Mouse (Mus musculus) CH12.LX (cell line): ENCODE data around the gene Trnt1. TPM values are rescaled to one million over a fixed set of nuclear protein-coding genes. Genes with fewer than 3 reads are reported as not detected.
A peak's percentile ranks its signal among the peaks of the same experiment; 100 is the strongest.

Experiments used
- DNase-seq: peaks from one replicate; pipeline ENCODE4 v3.0.0-alpha.2; 2013; ENCODE audit errors: extremely low read depth
- H3K27ac ChIP-seq: 2 replicates; pipeline ENCODE4 v1.5.1; 2012; ENCODE audit warnings: low read depth, mild to moderate bottlenecking, control low read depth, moderate library complexity; ENCODE audit not compliant: insufficient read depth
- H3K27me3 ChIP-seq: replicated peaks from 2 replicates; pipeline ENCODE3; 2012; ENCODE audit warnings: inconsistent platforms
- H3K36me3 ChIP-seq, 2 experiments: replicated peaks in 1 of 2; 2 replicates each; pipeline versions ENCODE3 to v1.6.1; 2012; ENCODE audit warnings: inconsistent platforms in 1 of 2, low read length in 1 of 2, mild to moderate bottlenecking in 1 of 2, mixed read lengths in 1 of 2, moderate library complexity in 1 of 2; ENCODE audit not compliant: control insufficient read depth in 1 of 2, insufficient read depth in 1 of 2
- H3K4me1 ChIP-seq, 2 experiments: 2 replicates each; pipeline ENCODE4 v1.6.1; 2012; ENCODE audit warnings: inconsistent platforms in 1 of 2, moderate library complexity in 1 of 2; ENCODE audit not compliant: insufficient read depth in 2 of 2, control insufficient read depth in 1 of 2
- H3K4me2 ChIP-seq: 2 replicates; pipeline ENCODE4 v1.6.1; 2012; ENCODE audit warnings: low read depth, mild to moderate bottlenecking, control low read depth; ENCODE audit not compliant: poor library complexity, insufficient read depth, severe bottlenecking
- H3K4me3 ChIP-seq, 3 experiments: fragments of 150-350 bp in 1 of 3; sonication (generic) in 1 of 3; replicated peaks in 1 of 3; 2 replicates each; pipeline versions ENCODE3 to v1.5.1; 2011 to 2012; ENCODE audit warnings: low read depth in 2 of 3, low read length in 2 of 3, mild to moderate bottlenecking in 2 of 3, moderate library complexity in 2 of 3, control low read depth in 1 of 3, improper control_type of control experiment in 1 of 3, inconsistent platforms in 1 of 3, mixed read lengths in 1 of 3; ENCODE audit not compliant: poor library complexity in 1 of 3
- H3K79me2 ChIP-seq: replicated peaks from 2 replicates; pipeline ENCODE4 v1.6.1; 2012; ENCODE audit warnings: mild to moderate bottlenecking, moderate library complexity; ENCODE audit not compliant: control insufficient read depth, poor library complexity, insufficient read depth, severe bottlenecking; ENCODE audit errors: extremely low read depth
- H3K9ac ChIP-seq: 2 replicates; pipeline ENCODE4 v1.6.1; 2012; ENCODE audit warnings: low read depth, mild to moderate bottlenecking, control low read depth, moderate library complexity; ENCODE audit not compliant: insufficient read depth
- H3K9me3 ChIP-seq: replicated peaks from 2 replicates; pipeline ENCODE3; 2012; ENCODE audit warnings: low read length, inconsistent platforms, mixed read lengths
- BHLHE40 ChIP-seq: IDR thresholded peaks from 2 replicates; pipeline ENCODE4 v1.6.1; 2011; ENCODE audit warnings: mild to moderate bottlenecking, low read depth, low read length, improper control_type of control experiment
- CHD1 ChIP-seq: IDR thresholded peaks from 2 replicates; pipeline ENCODE4 v1.6.1; 2012; ENCODE audit warnings: low read depth, low read length, improper control_type of control experiment, inconsistent platforms
- CHD2 ChIP-seq: IDR thresholded peaks from 2 replicates; pipeline ENCODE4 v1.6.1; 2011; ENCODE audit warnings: low read length, improper control_type of control experiment
- CTCF ChIP-seq, 2 experiments: IDR thresholded peaks in 1 of 2; conservative IDR thresholded peaks in 1 of 2; 2 replicates each; pipeline ENCODE4 v1.5.1; 2011 to 2012; ENCODE audit warnings: low read depth in 2 of 2, low read length in 2 of 2, improper control_type of control experiment in 1 of 2, inconsistent platforms in 1 of 2, mild to moderate bottlenecking in 1 of 2, moderate library complexity in 1 of 2
- E2F4 ChIP-seq: IDR thresholded peaks from 2 replicates; pipeline ENCODE4 v1.6.1; 2011; ENCODE audit warnings: low read depth, low read length, improper control_type of control experiment; ENCODE audit not compliant: insufficient replicate concordance
- ELF1 ChIP-seq: IDR thresholded peaks from 2 replicates; pipeline ENCODE4 v1.6.1; 2014; ENCODE audit warnings: low read depth, mild to moderate bottlenecking, inconsistent platforms, low read length, improper control_type of control experiment
- EP300 ChIP-seq: IDR thresholded peaks from 2 replicates; pipeline ENCODE4 v1.6.1; 2011; ENCODE audit warnings: low read length, improper control_type of control experiment
- ETS1 ChIP-seq: conservative IDR thresholded peaks from 2 replicates; pipeline ENCODE4 v1.6.1; 2012; ENCODE audit warnings: low read depth, mild to moderate bottlenecking, inconsistent platforms, low read length, improper control_type of control experiment, moderate library complexity
- GABPA ChIP-seq: IDR thresholded peaks from 2 replicates; pipeline ENCODE4 v1.6.1; 2012; ENCODE audit warnings: low read depth, low read length, improper control_type of control experiment, inconsistent platforms; ENCODE audit not compliant: insufficient replicate concordance
- HCFC1 ChIP-seq: IDR thresholded peaks from 2 replicates; pipeline ENCODE4 v1.6.1; 2012; ENCODE audit warnings: low read depth, mild to moderate bottlenecking, inconsistent platforms, low read length, improper control_type of control experiment
- IRF4 ChIP-seq: IDR thresholded peaks from 2 replicates; pipeline ENCODE4 v1.6.1; 2014; ENCODE audit warnings: low read depth, mild to moderate bottlenecking, inconsistent platforms, low read length, improper control_type of control experiment
- JUN ChIP-seq: IDR thresholded peaks from 2 replicates; pipeline ENCODE4 v1.6.1; 2011; ENCODE audit warnings: low read depth, mild to moderate bottlenecking, low read length, improper control_type of control experiment, moderate library complexity; ENCODE audit not compliant: insufficient read depth
- JUND ChIP-seq: conservative IDR thresholded peaks from 2 replicates; pipeline ENCODE4 v1.6.1; 2011; ENCODE audit warnings: low read depth, low read length, improper control_type of control experiment
- KAT2A ChIP-seq: IDR thresholded peaks from 2 replicates; pipeline ENCODE4 v1.6.1; 2012; ENCODE audit warnings: low read length, improper control_type of control experiment, inconsistent platforms; ENCODE audit not compliant: insufficient replicate concordance
- MAFK ChIP-seq: IDR thresholded peaks from 2 replicates; pipeline ENCODE4 v1.6.1; 2011; ENCODE audit warnings: low read length, improper control_type of control experiment; ENCODE audit not compliant: insufficient replicate concordance
- MAX ChIP-seq: IDR thresholded peaks from 2 replicates; pipeline ENCODE4 v1.6.1; 2011; ENCODE audit warnings: low read length, improper control_type of control experiment
- MAZ ChIP-seq: IDR thresholded peaks from 2 replicates; pipeline ENCODE4 v1.6.1; 2012; ENCODE audit warnings: low read depth, mild to moderate bottlenecking, inconsistent platforms, low read length, improper control_type of control experiment, moderate library complexity
- MEF2A ChIP-seq: IDR thresholded peaks from 2 replicates; pipeline ENCODE4 v1.6.1; 2014; ENCODE audit warnings: low read depth, mild to moderate bottlenecking, inconsistent platforms, low read length, improper control_type of control experiment, borderline replicate concordance
- MXI1 ChIP-seq: IDR thresholded peaks from 2 replicates; pipeline ENCODE4 v1.6.1; 2011; ENCODE audit warnings: mild to moderate bottlenecking, low read depth, low read length, improper control_type of control experiment
- MYC ChIP-seq: IDR thresholded peaks from 2 replicates; pipeline ENCODE4 v1.6.1; 2011; ENCODE audit warnings: low read depth, mild to moderate bottlenecking, improper control_type of control experiment, low read length
- NELFE ChIP-seq: IDR thresholded peaks from 2 replicates; pipeline ENCODE4 v1.6.1; 2011; ENCODE audit warnings: low read depth, low read length, improper control_type of control experiment
- NRF1 ChIP-seq: IDR thresholded peaks from 2 replicates; pipeline ENCODE4 v1.6.1; 2014; ENCODE audit warnings: low read depth, mild to moderate bottlenecking, inconsistent platforms, low read length, improper control_type of control experiment, moderate library complexity
- PAX5 ChIP-seq: IDR thresholded peaks from 2 replicates; pipeline ENCODE4 v1.6.1; 2012; ENCODE audit warnings: low read length, inconsistent platforms, mixed read lengths
- POLR2A ChIP-seq: IDR thresholded peaks from 2 replicates; pipeline ENCODE4 v1.6.1; 2011; ENCODE audit warnings: low read depth, mild to moderate bottlenecking, improper control_type of control experiment, low read length
- POLR2AphosphoS2 ChIP-seq: IDR thresholded peaks from 2 replicates; pipeline ENCODE4 v1.6.1; 2011; ENCODE audit warnings: low read depth, low read length, improper control_type of control experiment
- RAD21 ChIP-seq: IDR thresholded peaks from 2 replicates; pipeline ENCODE4 v1.6.1; 2011; ENCODE audit warnings: low read depth, mild to moderate bottlenecking, low read length, improper control_type of control experiment, moderate library complexity
- RCOR1 ChIP-seq: conservative IDR thresholded peaks from 2 replicates; pipeline ENCODE4 v1.6.1; 2012; ENCODE audit warnings: low read depth, mild to moderate bottlenecking, inconsistent platforms, low read length, improper control_type of control experiment
- SIN3A ChIP-seq: IDR thresholded peaks from 2 replicates; pipeline ENCODE4 v1.6.1; 2012; ENCODE audit warnings: low read length, improper control_type of control experiment, inconsistent platforms
- SMC3 ChIP-seq: IDR thresholded peaks from 2 replicates; pipeline ENCODE4 v1.6.1; 2011; ENCODE audit warnings: low read depth, low read length, improper control_type of control experiment
- TBP ChIP-seq: conservative IDR thresholded peaks from 2 replicates; pipeline ENCODE4 v1.6.1; 2011; ENCODE audit warnings: low read depth, low read length, improper control_type of control experiment
- TCF12 ChIP-seq: IDR thresholded peaks from 2 replicates; pipeline ENCODE4 v1.6.1; 2014; ENCODE audit warnings: low read depth, mild to moderate bottlenecking, inconsistent platforms, low read length, improper control_type of control experiment
- UBTF ChIP-seq: IDR thresholded peaks from 2 replicates; pipeline ENCODE4 v1.6.1; 2012; ENCODE audit warnings: low read depth, mild to moderate bottlenecking, inconsistent platforms, low read length, improper control_type of control experiment, moderate library complexity
- USF1 ChIP-seq: IDR thresholded peaks from 2 replicates; pipeline ENCODE4 v1.6.1; 2014; ENCODE audit warnings: low read depth, mild to moderate bottlenecking, inconsistent platforms, low read length, improper control_type of control experiment
- USF2 ChIP-seq: conservative IDR thresholded peaks from 2 replicates; pipeline ENCODE4 v1.6.1; 2011; ENCODE audit warnings: low read depth, low read length, improper control_type of control experiment
- ZC3H11A ChIP-seq: IDR thresholded peaks from 2 replicates; pipeline ENCODE4 v1.6.1; 2012; ENCODE audit warnings: low read depth, mild to moderate bottlenecking, inconsistent platforms, low read length, improper control_type of control experiment
- ZKSCAN1 ChIP-seq: IDR thresholded peaks from 2 replicates; pipeline ENCODE4 v1.6.1; 2012; ENCODE audit warnings: low read depth, inconsistent platforms, low read length, improper control_type of control experiment, borderline replicate concordance
- ZMIZ1 ChIP-seq: IDR thresholded peaks from 2 replicates; pipeline ENCODE4 v1.6.1; 2012; ENCODE audit warnings: low read depth, mild to moderate bottlenecking, inconsistent platforms, low read length, improper control_type of control experiment
- ZNF384 ChIP-seq: IDR thresholded peaks from 2 replicates; pipeline ENCODE4 v1.6.1; 2012; ENCODE audit warnings: low read depth, low read length, improper control_type of control experiment, inconsistent platforms
- dilution Hi-C: fragments of 300-500 bp; cut with MboI; formaldehyde crosslinking; loops from 2 replicates; pipeline ENCODE4 v1.14.3; 2020; ENCODE audit warnings: low sequenced_read_pairs; ENCODE audit not compliant: extremely low pct_unique_long_range_greater_than_20kb, extremely low pct_ligation_motif_present
- in situ Hi-C: fragments of 300-500 bp; cut with MboI; formaldehyde crosslinking; loops from 3 replicates; pipeline ENCODE4 v1.14.3; 2019; ENCODE audit warnings: low sequenced_read_pairs, low pct_ligation_motif_present, low pct_unique_long_range_greater_than_20kb, mixed read lengths
- polyA plus RNA-seq: library from polyadenylated mRNA; unstranded; fragments of >175 nt; gene quantifications from 2 replicates; pipeline ENCODE4 v1.2.1, GENCODE M21; 2012; ENCODE audit warnings: low read depth; ENCODE audit not compliant: insufficient read length
- total RNA-seq, 2 experiments: library from RNA; depleted of rRNA; stranded (reverse); fragments of 300-350 nt in 1 of 2; fragments of >200 nt in 1 of 2; gene quantifications; 2 replicates each; pipeline ENCODE4 v1.2.3; 2012 to 2014

Trnt1 gene
- total and polyA plus RNA-seq, 3 experiments = 106 to 239 (median 159) TPM

DNA sequence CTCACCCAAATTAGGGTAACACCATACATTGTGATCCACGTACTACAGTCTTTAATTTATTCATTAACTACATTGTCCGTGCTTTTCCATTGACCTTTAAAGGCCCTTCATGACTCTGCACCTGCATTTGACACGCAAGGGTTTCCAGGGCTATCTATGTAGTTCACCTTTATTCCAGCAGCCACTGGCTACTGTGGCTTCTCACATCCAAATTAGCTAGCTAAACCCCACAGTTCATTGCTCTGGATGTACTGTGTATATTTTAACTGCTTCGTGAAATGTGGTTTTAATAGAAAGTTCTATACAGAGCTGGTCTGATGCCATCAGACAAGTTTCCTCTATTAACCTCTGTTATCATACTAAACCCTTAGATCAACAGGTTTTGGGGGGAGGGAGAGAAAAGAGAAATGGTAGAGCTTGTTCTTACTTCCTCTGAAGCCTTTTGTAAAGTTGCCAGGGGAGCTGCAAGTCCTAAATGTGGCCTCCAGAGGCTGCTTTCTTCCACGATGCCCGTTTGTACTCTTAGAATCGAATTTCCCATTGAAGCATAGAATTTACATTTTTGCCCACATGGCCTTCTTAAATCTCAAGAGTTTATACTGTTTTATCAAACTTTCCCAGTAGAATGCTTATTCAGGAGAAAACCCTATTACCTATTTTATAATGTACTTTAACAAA lies 25.2 kb upstream of the Trnt1 start:
- dilution Hi-C loops = no loop called here
- peaks cover 14 to 50% of the 10 kb centered on the region in 2 experiments; a peak in 3 of 4 replicates for H3K4me1 ChIP-seq
- H3K27ac ChIP-seq = peak overlapping the region; percentile 82
- no peaks in the 10 kb centered on the region for H3K9me3 ChIP-seq
- in situ Hi-C loops = loop anchor here (5.0 kb wide), 1 partner anchor 34 kb away; no protein-coding TSS in a partner anchor
- peak; percentile 85 for DNase-seq
- no peak for TF ChIP-seq PAX5
- TF ChIP-seq KAT2A = no peak
- TF ChIP-seq NRF1 = no peak
- TF ChIP-seq MAX = peak; percentile 81
- peak; percentile 42; the same call in 1 of the 2 replicates for TF ChIP-seq POLR2AphosphoS2
- no peak for TF ChIP-seq JUN
- peak; percentile 89 for TF ChIP-seq CHD1
- no peak for TF ChIP-seq USF2
- peak; percentile 60; the same call in 1 of the 2 replicates for TF ChIP-seq NELFE
- peak; percentile 46; the same call in 1 of the 2 replicates for TF ChIP-seq CHD2
- TF ChIP-seq GABPA = no peak
- TF ChIP-seq EP300 = peak; percentile 63
- peak; percentile 58 for TF ChIP-seq TBP
- no peak; the same call in 1 of the 2 replicates for TF ChIP-seq POLR2A
- peak; percentile 42; the same call in 1 of the 2 replicates for TF ChIP-seq HCFC1
- peak; percentile 78 for TF ChIP-seq RAD21
- TF ChIP-seq MYC = peak; percentile 93
- no peak for TF ChIP-seq E2F4
- TF ChIP-seq IRF4 = peak; percentile 58
- no peak for TF ChIP-seq MAZ
- TF ChIP-seq ELF1 = 0 out of 2 replicates have a peak, but pooled peaks have one; percentile 35
- peak; percentile 96 for TF ChIP-seq SIN3A
- peak; percentile 67 for TF ChIP-seq MXI1
- TF ChIP-seq RCOR1 = peak; percentile 74; the same call in 1 of the 2 replicates
- TF ChIP-seq ZNF384 = no peak
- no peak for TF ChIP-seq ZMIZ1
- TF ChIP-seq USF1 = no peak
- TF ChIP-seq ZKSCAN1 = no peak
- TF ChIP-seq MEF2A = peak; percentile 58; the same call in 1 of the 2 replicates
- TF ChIP-seq ZC3H11A = peak; percentile 1; the same call in 1 of the 2 replicates
- TF ChIP-seq TCF12 = peak; percentile 63; the same call in 1 of the 2 replicates
- peak; percentile 33; the same call in 1 of the 2 replicates for TF ChIP-seq MAFK
- TF ChIP-seq CTCF (conservative IDR thresholded peaks at IDR 0.05 in 1 of 2, IDR thresholded peaks at IDR 0.05 in 1 of 2; ENCODE audit: low read depth in 2 of 2, low read length in 2 of 2) = peak in 1 of 2 experiments; percentile 73; a peak in 3 of 4 replicates
- 0 out of 2 replicates have a peak, but pooled peaks have one; percentile 14 for TF ChIP-seq JUND
- peak; percentile 41; the same call in 1 of the 2 replicates for TF ChIP-seq ETS1
- TF ChIP-seq SMC3 = peak; percentile 69
- TF ChIP-seq UBTF = no peak
- peak; percentile 4; the same call in 1 of the 2 replicates for TF ChIP-seq BHLHE40
- H3K79me2 ChIP-seq = peaks cover 39% of the 10 kb centered on the region
- peak overlapping the region in 2 of 3 experiments; percentile 60 to 65 for H3K4me3 ChIP-seq
- H3K27me3 ChIP-seq = no peaks in the 10 kb centered on the region
- H3K4me2 ChIP-seq = peak overlapping the region; percentile 74
- peak overlapping the region; percentile 100 for H3K9ac ChIP-seq
- H3K36me3 ChIP-seq = peaks cover 20 to 32% of the 10 kb centered on the region in 2 experiments
